Mouse (Mus musculus): Measurements from ENCODE around the gene Fmo6. TPM values are rescaled to one million over a fixed set of nuclear protein-coding genes. Genes with fewer than 3 reads are reported as not detected.

The Fmo6 gene
- polyA plus RNA-seq (2015; fragmentation: Nextera tagmentation; extraction: Ambion mirVana): 0.07 TPM in 1 of 2 replicates, not detected in the other

GRCm38 (mm10) chr1:162937415-162937814 lies at the start of gene Fmo6:
Fmo6 (minus strand) TSS chr1:162937515.
- Histone ChIP-seq H3K27ac (ENCODE audit: low read depth, low read length) (no peak within 1 kb of the TSS), H3K36me3 (ENCODE audit: control insufficient read depth, insufficient read depth, low read length) (no peaks in the 10 kb centered on the region), H3K9ac (ENCODE audit: low read depth, low read length) (no peak within 1 kb of the TSS), H3K4me1 (ENCODE audit: control insufficient read depth, insufficient read depth, low read depth, low read length) (no peaks in the 10 kb centered on the region), H3K4me2 (ENCODE audit: low read length) (no peak within 1 kb of the TSS), H3K27me3 (replicated peaks; ENCODE audit: control insufficient read depth, insufficient read depth, low read length) (no peaks in the 10 kb centered on the region), H3K4me3 (ENCODE audit: low read length) (no peak within 1 kb of the TSS), H3K9me3 (ENCODE audit: control insufficient read depth, low read length) (no peaks in the 10 kb centered on the region)
- WGBS: 89% methylated on average over 6 of the region's 6 CpGs
- ATAC-seq: no peak

- Histone ChIP-seq H3K4me3 (ENCODE audit: low read length) (no peak overlapping the region), H3K4me2 (ENCODE audit: low read length) (no peak overlapping the region), H3K27ac (ENCODE audit: low read depth, low read length) (no peak overlapping the region), H3K4me1 (ENCODE audit: control insufficient read depth, insufficient read depth, low read depth, low read length) (no peaks in the 10 kb centered on the region), H3K9ac (ENCODE audit: low read depth, low read length) (no peak overlapping the region), H3K9me3 (ENCODE audit: control insufficient read depth, low read length) (no peaks in the 10 kb centered on the region), H3K27me3 (replicated peaks; ENCODE audit: control insufficient read depth, insufficient read depth, low read length) (no peaks in the 10 kb centered on the region), H3K36me3 (ENCODE audit: control insufficient read depth, insufficient read depth, low read length) (no peaks in the 10 kb centered on the region)
- ATAC-seq: no peak
- WGBS: 97% methylated on average over 1 of the region's 1 CpGs
These were observed 49.5 kb upstream of the Fmo6 start for GRCm38 (mm10) chr1:162986777-162987176.

- H3K27me3 ChIP-seq (replicated peaks; ENCODE audit: control insufficient read depth, insufficient read depth, low read length): no peaks in the 10 kb centered on the region
- H3K9me3 ChIP-seq (ENCODE audit: control insufficient read depth, low read length): no peaks in the 10 kb centered on the region
- H3K4me3 ChIP-seq (ENCODE audit: low read length): no peak overlapping the region
- H3K4me2 ChIP-seq (ENCODE audit: low read length): no peak overlapping the region
- H3K9ac ChIP-seq (ENCODE audit: low read depth, low read length): no peak overlapping the region
- no peaks in the 10 kb centered on the region for H3K4me1 ChIP-seq (ENCODE audit: control insufficient read depth, insufficient read depth, low read depth, low read length)
- no peaks in the 10 kb centered on the region for H3K36me3 ChIP-seq (ENCODE audit: control insufficient read depth, insufficient read depth, low read length)
- no peak overlapping the region for H3K27ac ChIP-seq (ENCODE audit: low read depth, low read length)
- 91% methylated on average over 2 of the region's 2 CpGs for whole genome bisulfite sequencing
- no peak for ATAC-seq
These were observed 48.9 kb upstream of the Fmo6 start for GRCm38 (mm10) chr1:162986121-162986748.

- H3K36me3 ChIP-seq (ENCODE audit: control insufficient read depth, insufficient read depth, low read length): no peaks in the 10 kb centered on the region
- no peak within 1 kb of the TSS for H3K4me3 ChIP-seq (ENCODE audit: low read length)
- ATAC-seq: no peak
- H3K9ac ChIP-seq (ENCODE audit: low read depth, low read length): no peak within 1 kb of the TSS
- no peaks in the 10 kb centered on the region for H3K9me3 ChIP-seq (ENCODE audit: control insufficient read depth, low read length)
- no peaks in the 10 kb centered on the region for H3K4me1 ChIP-seq (ENCODE audit: control insufficient read depth, insufficient read depth, low read depth, low read length)
- H3K4me2 ChIP-seq (ENCODE audit: low read length): no peak within 1 kb of the TSS
- 93% methylated on average over 1 of the region's 1 CpGs for WGBS
- no peaks in the 10 kb centered on the region for H3K27me3 ChIP-seq (replicated peaks; ENCODE audit: control insufficient read depth, insufficient read depth, low read length)
- no peak within 1 kb of the TSS for H3K27ac ChIP-seq (ENCODE audit: low read depth, low read length)
These were observed 47.1 kb upstream of the Fmo6 start, which contains the start of gene Fmo3 for GRCm38 (mm10) chr1:162984428-162984827. Fmo3 (minus strand) TSS chr1:162984528.

- H3K4me1 ChIP-seq (ENCODE audit: control insufficient read depth, insufficient read depth, low read depth, low read length): no peaks in the 10 kb centered on the region
- ATAC-seq: no peak
- WGBS: 87% methylated on average over 2 of the region's 2 CpGs
- H3K9me3 ChIP-seq (ENCODE audit: control insufficient read depth, low read length): no peaks in the 10 kb centered on the region
- H3K27ac ChIP-seq (ENCODE audit: low read depth, low read length): no peak overlapping the region
- H3K4me2 ChIP-seq (ENCODE audit: low read length): no peak overlapping the region
- no peak overlapping the region for H3K4me3 ChIP-seq (ENCODE audit: low read length)
- H3K36me3 ChIP-seq (ENCODE audit: control insufficient read depth, insufficient read depth, low read length): no peaks in the 10 kb centered on the region
- no peak overlapping the region for H3K9ac ChIP-seq (ENCODE audit: low read depth, low read length)
- no peaks in the 10 kb centered on the region for H3K27me3 ChIP-seq (replicated peaks; ENCODE audit: control insufficient read depth, insufficient read depth, low read length)
These were observed 26.2 kb upstream of the Fmo6 start for GRCm38 (mm10) chr1:162963556-162963955.

GRCm38 (mm10) chr1:162957422-162957821 lies 20.1 kb upstream of the Fmo6 start:
- H3K27me3 ChIP-seq (replicated peaks; ENCODE audit: control insufficient read depth, insufficient read depth, low read length): no peaks in the 10 kb centered on the region
- no peak overlapping the region for H3K9ac ChIP-seq (ENCODE audit: low read depth, low read length)
- ATAC-seq: no peak
- no peaks in the 10 kb centered on the region for H3K4me1 ChIP-seq (ENCODE audit: control insufficient read depth, insufficient read depth, low read depth, low read length)
- H3K4me2 ChIP-seq (ENCODE audit: low read length): no peak overlapping the region
- H3K4me3 ChIP-seq (ENCODE audit: low read length): no peak overlapping the region
- no peaks in the 10 kb centered on the region for H3K36me3 ChIP-seq (ENCODE audit: control insufficient read depth, insufficient read depth, low read length)
- H3K27ac ChIP-seq (ENCODE audit: low read depth, low read length): no peak overlapping the region
- 88% methylated on average over 1 of the region's 1 CpGs for WGBS
- no peaks in the 10 kb centered on the region for H3K9me3 ChIP-seq (ENCODE audit: control insufficient read depth, low read length)

GRCm38 (mm10) chr1:162953079-162953478 lies 15.8 kb upstream of the Fmo6 start:
- WGBS: 50% methylated on average over 2 of the region's 2 CpGs
- Histone ChIP-seq H3K4me2 (ENCODE audit: low read length) (no peak overlapping the region), H3K27ac (ENCODE audit: low read depth, low read length) (no peak overlapping the region), H3K4me3 (ENCODE audit: low read length) (no peak overlapping the region), H3K9ac (ENCODE audit: low read depth, low read length) (no peak overlapping the region), H3K9me3 (ENCODE audit: control insufficient read depth, low read length) (no peaks in the 10 kb centered on the region), H3K36me3 (ENCODE audit: control insufficient read depth, insufficient read depth, low read length) (no peaks in the 10 kb centered on the region), H3K4me1 (ENCODE audit: control insufficient read depth, insufficient read depth, low read depth, low read length) (no peaks in the 10 kb centered on the region), H3K27me3 (replicated peaks; ENCODE audit: control insufficient read depth, insufficient read depth, low read length) (no peaks in the 10 kb centered on the region)
- no peak for ATAC-seq

GRCm38 (mm10) chr1:162949763-162950162 lies 12.4 kb upstream of the Fmo6 start:
- no peak for ATAC-seq
- Histone ChIP-seq H3K4me3 (ENCODE audit: low read length) (no peak overlapping the region), H3K4me2 (ENCODE audit: low read length) (no peak overlapping the region), H3K4me1 (ENCODE audit: control insufficient read depth, insufficient read depth, low read depth, low read length) (no peaks in the 10 kb centered on the region), H3K36me3 (ENCODE audit: control insufficient read depth, insufficient read depth, low read length) (no peaks in the 10 kb centered on the region), H3K9me3 (ENCODE audit: control insufficient read depth, low read length) (no peaks in the 10 kb centered on the region), H3K27ac (ENCODE audit: low read depth, low read length) (no peak overlapping the region), H3K9ac (ENCODE audit: low read depth, low read length) (no peak overlapping the region), H3K27me3 (replicated peaks; ENCODE audit: control insufficient read depth, insufficient read depth, low read length) (no peaks in the 10 kb centered on the region)
- WGBS: 100% methylated on average over 1 of the region's 1 CpGs

GRCm38 (mm10) chr1:162947934-162948333 lies 10.6 kb upstream of the Fmo6 start:
- no peak for ATAC-seq
- Histone ChIP-seq H3K9ac (ENCODE audit: low read depth, low read length) (no peak overlapping the region), H3K4me1 (ENCODE audit: control insufficient read depth, insufficient read depth, low read depth, low read length) (no peaks in the 10 kb centered on the region), H3K27ac (ENCODE audit: low read depth, low read length) (no peak overlapping the region), H3K36me3 (ENCODE audit: control insufficient read depth, insufficient read depth, low read length) (no peaks in the 10 kb centered on the region), H3K9me3 (ENCODE audit: control insufficient read depth, low read length) (no peaks in the 10 kb centered on the region), H3K4me3 (ENCODE audit: low read length) (no peak overlapping the region), H3K4me2 (ENCODE audit: low read length) (no peak overlapping the region), H3K27me3 (replicated peaks; ENCODE audit: control insufficient read depth, insufficient read depth, low read length) (no peaks in the 10 kb centered on the region)
- 75% methylated on average over 6 of the region's 6 CpGs for WGBS

Measured in hindbrain, embryonic 16.5 days (tissue).